Comparison of ENCODE assay signal across 8 mouse cellular contexts in the genomic region with DNA sequence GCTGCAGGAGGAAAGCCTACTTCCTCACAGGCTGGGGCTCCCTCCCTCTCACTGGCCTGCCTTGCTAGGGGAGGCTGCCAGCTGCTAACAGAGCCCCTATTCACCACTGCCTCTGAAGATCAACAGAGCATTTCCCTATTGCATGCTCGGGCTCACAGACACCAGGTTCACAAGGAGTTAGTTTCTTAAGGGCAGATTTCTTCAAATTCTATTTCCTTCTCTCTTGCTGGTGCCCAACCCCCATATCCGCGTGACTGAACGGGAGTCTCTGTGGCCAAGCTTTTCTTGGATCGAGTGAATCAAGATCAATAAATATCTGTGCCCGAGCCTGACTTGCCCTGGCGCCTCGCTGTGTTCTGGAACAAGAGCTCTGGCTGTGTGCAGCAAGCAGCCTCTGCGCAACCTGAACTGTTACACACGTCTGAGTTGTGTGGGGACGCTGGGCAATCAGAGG.
DNase-seq lines count a peak whose midpoint lies in the region.

No protein-coding gene starts in this region.

- no peak overlapping the region for H3K27ac ChIP-seq in heart, embryonic 10.5 days

- peak; percentile 31 to 37 for DNase-seq in heart, adult 18-20 months
- no peak for DNase-seq in heart, embryonic 10.5 days (ENCODE audit: low spot score)
- DNase-seq in embryo, embryonic 10 days (ENCODE audit: low spot score): peak; percentile 59
- peak; percentile 37 to 42 for DNase-seq in frontal cortex, postnatal 36 days (ENCODE audit: low spot score in 2 of 2)
- peak; percentile 45 for DNase-seq in left cerebral cortex, postnatal 4 days
- peak; percentile 12 to 30 for DNase-seq in right cerebral cortex, postnatal 36 days (ENCODE audit: low spot score in 2 of 2)
- DNase-seq in thymus, postnatal 36 days: no peak
- no peak for DNase-seq in c-Kit-positive CD71-positive TER-119-positive erythroid progenitor cells, embryonic 14.5 days (ENCODE audit: low spot score)

- intact Hi-C loops in left cerebral cortex, postnatal 4 days (cut with DNase I): no loop called here

- H3K4me3 ChIP-seq in heart, embryonic 10.5 days: no peak overlapping the region

- peaks cover 9% of the 10 kb centered on the region; the same call in 1 of the 2 replicates for H3K4me1 ChIP-seq in heart, embryonic 10.5 days

- H3K36me3 ChIP-seq in heart, embryonic 10.5 days: no peaks in the 10 kb centered on the region

- peaks cover 36% of the 10 kb centered on the region; the same call in 1 of the 2 replicates for H3K27me3 ChIP-seq in heart, embryonic 10.5 days (ENCODE audit: insufficient read depth, poor library complexity, severe bottlenecking)

- no peaks in the 10 kb centered on the region for H3K9me3 ChIP-seq in heart, embryonic 10.5 days

- 53% methylated on average over 11 of the region's 11 CpGs for WGBS in heart, embryonic 10.5 days

Comparison
In these comparisons a context has a peak if more than half of its experiments do, and no peak if none do; other contexts are left out.
1. DNase-seq: peak in heart, adult 18-20 months (2 of 2), embryo, embryonic 10 days (single experiment), frontal cortex, postnatal 36 days (2 of 2), left cerebral cortex, postnatal 4 days (single experiment) and right cerebral cortex, postnatal 36 days (2 of 2); none in heart, embryonic 10.5 days (single experiment), thymus, postnatal 36 days (0 of 2) and c-Kit-positive CD71-positive TER-119-positive erythroid progenitor cells, embryonic 14.5 days (single experiment).